Mouse (Mus musculus): ENCODE data around the gene Mbtps1. TPM values are rescaled to one million over a fixed set of nuclear protein-coding genes. Genes with fewer than 3 reads are reported as not detected.

Mbtps1 gene
- polyA plus RNA-seq, 1 experiment from 2014 or later, result 125 TPM

- H3K27me3 ChIP-seq, result no peaks in the 10 kb centered on the region
- no peaks in the 10 kb centered on the region for H3K9me3 ChIP-seq
- no peak overlapping the region for H3K9ac ChIP-seq
- no peak for ATAC-seq (ENCODE audit: borderline replicate concordance, extremely low read depth, low FRiP score, low TSS enrichment)
- no peak overlapping the region for H3K4me2 ChIP-seq
- 22% methylated on average over 6 of the region's 6 CpGs for WGBS
- no peaks in the 10 kb centered on the region for H3K36me3 ChIP-seq
- H3K4me3 ChIP-seq, result no peak overlapping the region
- no peaks in the 10 kb centered on the region for H3K4me1 ChIP-seq
- no peak overlapping the region for H3K27ac ChIP-seq
These were observed 61.7 kb downstream of the Mbtps1 start for GRCm38 (mm10) chr8:119496848-119497247.

- Histone ChIP-seq H3K9me3 (no peaks in the 10 kb centered on the region), H3K27ac (no peak overlapping the region), H3K4me2 (no peak overlapping the region), H3K4me1 (peaks cover 10% of the 10 kb centered on the region), H3K9ac (no peak overlapping the region), H3K36me3 (no peaks in the 10 kb centered on the region), H3K4me3 (no peak overlapping the region), H3K27me3 (no peaks in the 10 kb centered on the region)
- no peak for ATAC-seq (ENCODE audit: borderline replicate concordance, extremely low read depth, low FRiP score, low TSS enrichment)
- WGBS, result 72% methylated on average over 7 of the region's 7 CpGs
These were observed 71.4 kb downstream of the Mbtps1 start for GRCm38 (mm10) chr8:119487093-119487492.

- no peaks in the 10 kb centered on the region for H3K4me1 ChIP-seq
- H3K9me3 ChIP-seq, result no peaks in the 10 kb centered on the region
- ATAC-seq (ENCODE audit: borderline replicate concordance, extremely low read depth, low FRiP score, low TSS enrichment), result no peak
- no peak overlapping the region for H3K4me3 ChIP-seq
- no peaks in the 10 kb centered on the region for H3K27me3 ChIP-seq
- no peak overlapping the region for H3K4me2 ChIP-seq
- H3K36me3 ChIP-seq, result no peaks in the 10 kb centered on the region
- H3K27ac ChIP-seq, result no peak overlapping the region
- WGBS, result 78% methylated on average over 11 of the region's 11 CpGs
- no peak overlapping the region for H3K9ac ChIP-seq
These were observed 74.2 kb downstream of the Mbtps1 start for GRCm38 (mm10) chr8:119484145-119484896.

GRCm38 (mm10) chr8:119478684-119479083 is 79.9 kb downstream of the Mbtps1 start:
- no peak for ATAC-seq (ENCODE audit: borderline replicate concordance, extremely low read depth, low FRiP score, low TSS enrichment)
- no peaks in the 10 kb centered on the region for H3K9me3 ChIP-seq
- no peak overlapping the region for H3K4me2 ChIP-seq
- H3K27me3 ChIP-seq, result no peaks in the 10 kb centered on the region
- H3K4me3 ChIP-seq, result no peak overlapping the region
- no peaks in the 10 kb centered on the region for H3K36me3 ChIP-seq
- H3K9ac ChIP-seq, result no peak overlapping the region
- no peak overlapping the region for H3K27ac ChIP-seq
- no peaks in the 10 kb centered on the region for H3K4me1 ChIP-seq
- 21% methylated on average over 5 of the region's 5 CpGs for WGBS

GRCm38 (mm10) chr8:119468091-119468490 is 90.4 kb downstream of the Mbtps1 start:
- no peaks in the 10 kb centered on the region for H3K36me3 ChIP-seq
- no peaks in the 10 kb centered on the region for H3K9me3 ChIP-seq
- 80% methylated on average over 8 of the region's 8 CpGs for WGBS
- no peak overlapping the region for H3K27ac ChIP-seq
- no peak overlapping the region for H3K9ac ChIP-seq
- ATAC-seq (ENCODE audit: borderline replicate concordance, extremely low read depth, low FRiP score, low TSS enrichment), result no peak
- no peak overlapping the region for H3K4me2 ChIP-seq
- no peak overlapping the region for H3K4me3 ChIP-seq
- peaks cover 20% of the 10 kb centered on the region for H3K4me1 ChIP-seq
- peaks cover 19% of the 10 kb centered on the region for H3K27me3 ChIP-seq

- Histone ChIP-seq H3K27me3 (peaks cover 19% of the 10 kb centered on the region), H3K4me3 (no peak overlapping the region), H3K9me3 (no peaks in the 10 kb centered on the region), H3K9ac (no peak overlapping the region), H3K36me3 (no peaks in the 10 kb centered on the region), H3K27ac (no peak overlapping the region), H3K4me1 (peaks cover 20% of the 10 kb centered on the region), H3K4me2 (no peak overlapping the region)
- WGBS, result 54% methylated on average over 10 of the region's 10 CpGs
- no peak for ATAC-seq (ENCODE audit: borderline replicate concordance, extremely low read depth, low FRiP score, low TSS enrichment)
These were observed 91.7 kb downstream of the Mbtps1 start for GRCm38 (mm10) chr8:119466794-119467193.

GRCm38 (mm10) chr8:119466105-119466504 is 92.4 kb downstream of the Mbtps1 start:
- Histone ChIP-seq H3K4me2 (peak overlapping the region; percentile 42), H3K9me3 (no peaks in the 10 kb centered on the region), H3K36me3 (no peaks in the 10 kb centered on the region), H3K4me1 (peaks cover 20% of the 10 kb centered on the region), H3K9ac (no peak overlapping the region), H3K4me3 (no peak overlapping the region; the same call in 1 of the 2 replicates), H3K27ac (no peak overlapping the region), H3K27me3 (peaks cover 19% of the 10 kb centered on the region)
- peak; percentile 51 for ATAC-seq (ENCODE audit: borderline replicate concordance, extremely low read depth, low FRiP score, low TSS enrichment)
- 2% methylated on average over 18 of the region's 18 CpGs for WGBS

GRCm38 (mm10) chr8:119463709-119464108 is 94.8 kb downstream of the Mbtps1 start:
- Histone ChIP-seq H3K27me3 (peaks cover 19% of the 10 kb centered on the region), H3K9me3 (no peaks in the 10 kb centered on the region), H3K27ac (no peak overlapping the region), H3K4me2 (no peak overlapping the region), H3K9ac (no peak overlapping the region), H3K4me1 (peaks cover 25% of the 10 kb centered on the region), H3K4me3 (no peak overlapping the region), H3K36me3 (no peaks in the 10 kb centered on the region)
- WGBS, result 38% methylated on average over 7 of the region's 7 CpGs
- ATAC-seq (ENCODE audit: borderline replicate concordance, extremely low read depth, low FRiP score, low TSS enrichment), result no peak

- H3K36me3 ChIP-seq, result no peaks in the 10 kb centered on the region
- no peak overlapping the region for H3K9ac ChIP-seq
- WGBS, result 61% methylated on average over 9 of the region's 9 CpGs
- no peak for ATAC-seq (ENCODE audit: borderline replicate concordance, extremely low read depth, low FRiP score, low TSS enrichment)
- H3K4me2 ChIP-seq, result no peak overlapping the region
- H3K4me3 ChIP-seq, result no peak overlapping the region
- peaks cover 19% of the 10 kb centered on the region for H3K27me3 ChIP-seq
- no peaks in the 10 kb centered on the region for H3K9me3 ChIP-seq
- H3K4me1 ChIP-seq, result peaks cover 23% of the 10 kb centered on the region
- no peak overlapping the region for H3K27ac ChIP-seq
These were observed 97.2 kb downstream of the Mbtps1 start for GRCm38 (mm10) chr8:119461356-119461755.

GRCm38 (mm10) chr8:119459724-119460123 is 98.8 kb downstream of the Mbtps1 start:
- 0 out of 2 replicates have a peak, but pooled peaks cover 7% of the 10 kb centered on the region for H3K4me1 ChIP-seq
- H3K36me3 ChIP-seq, result no peaks in the 10 kb centered on the region
- H3K4me3 ChIP-seq, result no peak overlapping the region
- ATAC-seq (ENCODE audit: borderline replicate concordance, extremely low read depth, low FRiP score, low TSS enrichment), result no peak
- peaks cover 3% of the 10 kb centered on the region for H3K27me3 ChIP-seq
- H3K4me2 ChIP-seq, result no peak overlapping the region
- no peak overlapping the region for H3K9ac ChIP-seq
- no peaks in the 10 kb centered on the region for H3K9me3 ChIP-seq
- WGBS, result 18% methylated on average over 16 of the region's 16 CpGs
- no peak overlapping the region for H3K27ac ChIP-seq

Measured in lung, embryonic 15.5 days (tissue).